Mouse (Mus musculus): ENCODE measurements around the gene Brf1.

GRCm38 (mm10) chr12:112950761-112951129 is 49.8 kb downstream of the Brf1 start:
- TF ChIP-seq POLR2A (IDR thresholded peaks at IDR 0.05; ENCODE audit: borderline replicate concordance, low read depth, low read length) (no peak), CTCF (IDR thresholded peaks at IDR 0.05; ENCODE audit: low read depth, low read length) (no peak)

Data from bone marrow macrophage, adult 2 months (primary cell).